Mouse (Mus musculus): ENCODE results near the gene Tor4a.

Tor4a gene

DNA sequence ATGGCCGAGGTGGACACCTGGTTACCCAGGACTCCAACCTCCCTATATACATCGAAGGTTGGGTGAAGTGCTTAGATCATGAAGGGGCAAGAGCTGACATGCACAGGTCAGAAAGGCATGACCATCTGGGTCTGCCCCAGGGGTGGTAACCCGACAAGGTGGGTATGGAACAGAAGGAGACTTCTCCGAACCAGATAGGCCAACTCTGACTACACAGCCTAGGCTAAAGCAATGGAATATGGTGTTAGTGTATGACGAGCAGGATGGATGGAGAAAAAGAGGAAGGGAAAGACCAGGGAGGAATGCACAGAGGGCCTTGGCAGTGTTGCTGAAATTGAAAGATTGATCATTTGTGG, 10.1 kb downstream of the Tor4a start:
- no peak for DNase-seq (ENCODE audit: low spot score in 2 of 2)

DNA sequence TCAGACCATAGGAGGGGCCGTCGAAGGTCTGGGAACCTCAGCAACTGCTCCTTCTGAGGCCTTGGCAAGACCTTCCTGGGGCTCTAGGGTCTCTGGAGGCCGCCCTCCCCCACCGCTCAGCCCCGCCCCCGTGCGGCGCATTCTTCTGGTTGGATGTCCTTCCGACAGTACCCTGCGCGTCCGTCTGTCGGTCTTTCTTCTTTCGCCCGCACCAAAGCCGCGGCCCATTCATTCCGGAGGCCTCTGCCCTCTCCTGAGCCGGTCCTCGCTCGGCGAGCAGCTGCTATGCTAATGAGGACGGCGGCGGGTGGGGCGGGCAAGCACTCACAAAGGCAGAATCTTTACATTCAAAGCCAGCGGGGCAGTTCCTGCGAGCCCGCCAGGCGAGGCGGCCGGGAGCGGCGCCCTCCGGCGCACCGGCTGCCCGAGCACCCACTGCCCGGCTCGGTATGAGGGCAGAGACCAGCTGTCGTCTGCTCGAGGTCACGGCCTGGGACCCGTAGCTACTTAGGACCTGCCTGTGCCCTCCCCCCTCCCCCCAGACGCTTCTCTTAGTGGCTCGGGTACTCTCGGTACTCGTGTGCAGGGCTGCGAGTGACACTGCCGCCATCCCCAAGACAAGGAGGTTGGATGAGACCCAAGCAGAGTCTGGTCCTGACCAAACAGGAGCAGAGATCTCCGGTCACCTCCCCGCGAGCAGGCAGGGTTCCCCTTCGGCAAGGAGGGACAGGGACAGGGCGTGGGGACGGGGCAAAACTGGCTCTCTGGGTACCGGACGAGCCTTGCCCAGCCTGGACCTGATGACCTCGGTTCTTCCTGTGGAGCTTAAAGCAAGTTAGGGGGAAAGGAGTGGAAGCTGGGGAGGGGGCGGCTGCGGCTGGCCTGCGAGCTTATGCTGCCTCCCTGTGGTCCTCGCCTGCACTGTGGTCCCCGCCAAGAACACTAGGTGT, 10.8 kb downstream of the Tor4a start:
- peak in 1 of 2 experiments; percentile 55 for DNase-seq (ENCODE audit: low spot score in 2 of 2)

DNA sequence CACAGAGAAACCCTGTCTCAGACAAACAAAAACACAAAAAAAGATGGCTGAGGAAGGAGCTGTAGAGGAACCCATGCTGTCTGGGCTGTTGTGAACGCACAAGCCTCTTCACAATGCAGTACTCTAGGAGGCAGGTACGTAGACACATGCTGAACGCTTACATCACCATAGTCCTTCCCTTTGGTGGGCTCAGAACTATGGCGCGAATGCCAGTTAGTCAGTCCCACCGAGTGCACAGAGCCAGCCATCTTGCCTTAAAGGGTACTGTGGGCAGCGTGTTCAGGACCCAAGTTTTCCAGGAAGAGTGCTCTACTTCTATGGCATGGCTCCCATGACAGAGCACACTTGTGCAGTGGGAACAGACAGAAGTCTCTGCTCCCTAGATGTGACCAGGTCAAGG, 12.2 kb downstream of the Tor4a start:
- no peak for DNase-seq (ENCODE audit: low spot score in 2 of 2)

DNA sequence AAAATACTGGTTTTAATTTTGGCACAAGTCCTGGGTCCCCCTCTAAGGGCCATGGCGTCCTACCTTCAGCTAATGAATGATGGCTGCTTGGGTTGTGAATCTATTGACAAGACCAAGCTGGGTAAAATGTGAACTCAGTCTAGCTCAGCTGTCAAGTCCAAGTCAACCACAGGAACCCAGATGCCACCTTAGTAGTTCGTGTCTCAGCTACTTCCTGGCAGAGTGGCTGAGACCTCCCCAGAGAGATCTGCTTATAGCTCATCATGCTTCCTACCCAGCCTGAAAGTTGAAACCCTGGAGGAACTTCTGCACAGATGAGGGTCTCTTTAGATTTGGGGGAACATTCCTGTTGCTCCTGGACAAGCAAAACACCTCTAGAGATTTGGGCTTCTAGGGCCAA, 13.3 kb downstream of the Tor4a start:
- no peak for DNase-seq (ENCODE audit: low spot score in 2 of 2)

DNA sequence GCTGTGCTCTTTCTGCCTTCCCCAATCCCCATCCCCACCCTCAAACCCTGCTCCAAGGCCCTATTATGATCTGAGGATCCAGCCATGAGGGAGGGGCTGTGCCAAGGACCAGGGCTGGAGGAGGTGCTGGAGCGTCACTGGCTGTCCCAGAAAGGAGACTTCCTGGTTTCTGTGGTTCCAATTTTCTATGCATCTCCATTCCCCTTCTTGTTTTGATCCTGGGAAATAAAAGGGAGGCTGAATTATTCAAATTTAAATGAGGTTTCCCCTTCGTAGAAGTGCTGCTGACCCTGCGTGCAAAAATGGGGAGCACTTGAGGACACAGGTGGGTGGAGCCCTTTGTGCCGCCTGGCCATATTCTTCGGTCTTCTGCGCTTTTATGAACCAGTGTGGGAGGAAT, 14.0 kb downstream of the Tor4a start:
- no peak for DNase-seq (ENCODE audit: low spot score in 2 of 2)

DNA sequence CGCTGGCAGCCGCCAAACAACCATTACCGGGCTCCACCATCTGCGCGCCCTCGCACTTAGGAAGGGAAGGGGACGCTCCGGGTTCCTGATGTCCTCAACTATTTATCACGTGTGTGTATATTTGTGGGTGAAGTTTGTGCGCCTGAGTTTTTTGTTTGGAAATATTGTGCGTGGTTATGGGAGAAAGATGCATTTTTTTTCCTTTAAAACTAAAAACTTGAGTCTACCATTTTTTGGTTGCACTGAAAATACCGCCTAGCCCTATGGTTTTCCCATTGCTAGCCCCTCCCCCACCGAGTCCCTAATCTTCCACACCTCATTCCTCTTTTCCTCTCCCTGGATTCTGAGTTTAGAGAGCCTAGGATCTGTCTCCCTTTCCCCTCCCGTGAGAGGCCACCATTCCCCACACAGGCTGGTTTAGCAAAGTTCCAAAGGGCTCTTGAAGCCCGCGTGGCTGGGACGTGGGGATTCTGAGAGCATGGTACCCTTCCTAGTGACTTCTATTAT, 14.7 kb downstream of the Tor4a start:
- no peak for DNase-seq (ENCODE audit: low spot score in 2 of 2)

DNA sequence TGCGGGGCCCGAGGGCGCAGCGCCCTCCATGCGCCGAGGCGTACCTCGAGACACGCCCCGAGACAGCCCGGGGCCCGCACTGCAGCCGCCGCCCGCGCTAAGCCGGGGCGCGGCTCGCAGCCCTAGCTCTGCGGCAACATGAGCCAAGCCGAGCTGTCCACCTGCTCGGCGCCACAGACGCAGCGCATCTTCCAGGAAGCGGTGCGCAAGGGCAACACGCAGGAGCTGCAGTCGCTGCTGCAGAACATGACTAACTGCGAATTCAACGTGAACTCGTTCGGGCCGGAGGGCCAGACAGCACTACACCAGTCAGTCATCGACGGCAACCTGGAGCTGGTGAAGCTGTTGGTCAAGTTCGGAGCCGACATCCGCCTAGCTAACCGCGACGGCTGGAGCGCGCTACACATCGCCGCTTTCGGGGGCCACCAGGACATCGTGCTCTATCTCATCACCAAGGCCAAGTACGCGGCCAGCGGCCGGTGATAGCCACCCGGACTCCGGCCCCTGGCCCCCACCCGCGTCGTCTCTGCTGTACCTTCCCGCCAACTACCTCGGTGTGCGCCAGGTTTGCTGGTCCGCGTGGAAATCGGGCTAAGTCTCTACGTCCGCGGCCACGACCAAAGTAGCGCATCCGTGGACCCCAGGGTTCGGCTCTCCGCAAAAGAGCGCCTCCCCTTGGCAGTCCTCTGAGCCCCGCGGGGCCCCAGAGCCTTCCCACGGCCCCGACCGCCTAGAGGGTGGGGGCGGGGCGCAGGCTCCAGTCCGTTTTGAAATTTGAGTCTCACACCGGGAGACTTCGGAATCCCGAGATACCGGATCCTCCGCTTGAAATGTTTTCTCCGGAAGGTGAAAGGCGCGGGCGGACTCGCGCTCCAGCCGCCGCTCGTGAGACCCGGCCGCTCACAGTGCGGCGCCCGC, 15.5 kb downstream of the Tor4a start:
- DNase-seq (ENCODE audit: low spot score in 2 of 2): peak in 1 of 2 experiments; percentile 49

DNA sequence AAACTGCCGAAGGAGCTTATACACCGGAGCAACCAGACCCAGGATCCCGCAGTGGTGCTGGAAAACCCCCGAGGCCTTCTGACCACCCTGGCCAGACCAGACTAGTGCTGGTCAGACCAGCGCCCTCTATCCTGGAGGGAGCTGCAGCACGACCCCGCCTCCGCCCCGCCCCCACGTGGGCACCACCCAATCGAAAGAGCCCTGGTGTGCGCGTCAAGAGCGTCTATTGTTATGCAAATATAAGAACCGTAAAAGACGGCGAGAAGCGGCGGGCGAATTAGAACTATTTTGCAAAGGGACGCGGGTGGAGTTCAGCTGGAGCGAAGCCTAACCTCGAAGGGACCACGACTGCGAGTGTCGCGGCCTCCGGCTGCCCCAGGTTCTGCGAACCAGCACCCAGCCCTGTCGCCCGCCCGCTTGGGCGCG, 16.2 kb downstream of the Tor4a start, which contains the start of gene Nrarp:
TSS of gene Nrarp (plus strand) at position 281 of the 426 bp plus-strand sequence.
- DNase-seq (ENCODE audit: low spot score in 2 of 2): peak; percentile 81 to 89

DNA sequence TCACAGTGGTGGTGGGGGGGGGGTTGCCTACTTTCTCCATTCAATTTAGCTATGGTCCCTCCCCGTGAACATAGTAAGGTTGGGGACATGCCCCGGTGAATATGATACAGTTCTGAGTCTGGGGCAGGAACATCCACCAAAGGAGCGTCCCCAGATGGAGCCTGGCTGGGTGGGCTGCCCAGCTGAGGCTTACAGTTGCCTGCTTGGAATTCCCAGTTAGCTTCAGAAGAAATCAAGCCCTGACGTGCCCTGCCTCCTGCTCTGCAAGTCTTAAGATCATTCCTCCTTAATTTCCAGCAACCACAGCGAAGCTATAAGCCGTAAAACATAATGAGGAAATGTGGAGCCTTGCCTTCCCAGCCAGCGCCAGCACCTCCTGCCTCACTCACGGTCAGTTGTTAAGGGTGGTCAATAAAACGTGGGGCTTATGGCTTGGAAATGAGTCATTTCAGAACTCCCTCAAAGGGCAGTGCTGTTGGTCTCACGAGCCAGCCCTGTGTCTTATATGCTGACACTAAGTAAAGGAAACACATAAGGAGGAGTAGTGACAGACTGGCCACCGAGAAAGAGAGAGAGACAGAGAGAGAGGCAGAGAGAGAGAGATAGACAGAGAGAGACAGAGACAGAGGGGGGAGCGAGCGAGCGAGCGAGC, 17.0 kb downstream of the Tor4a start:
- DNase-seq (ENCODE audit: low spot score in 2 of 2): no peak

DNA sequence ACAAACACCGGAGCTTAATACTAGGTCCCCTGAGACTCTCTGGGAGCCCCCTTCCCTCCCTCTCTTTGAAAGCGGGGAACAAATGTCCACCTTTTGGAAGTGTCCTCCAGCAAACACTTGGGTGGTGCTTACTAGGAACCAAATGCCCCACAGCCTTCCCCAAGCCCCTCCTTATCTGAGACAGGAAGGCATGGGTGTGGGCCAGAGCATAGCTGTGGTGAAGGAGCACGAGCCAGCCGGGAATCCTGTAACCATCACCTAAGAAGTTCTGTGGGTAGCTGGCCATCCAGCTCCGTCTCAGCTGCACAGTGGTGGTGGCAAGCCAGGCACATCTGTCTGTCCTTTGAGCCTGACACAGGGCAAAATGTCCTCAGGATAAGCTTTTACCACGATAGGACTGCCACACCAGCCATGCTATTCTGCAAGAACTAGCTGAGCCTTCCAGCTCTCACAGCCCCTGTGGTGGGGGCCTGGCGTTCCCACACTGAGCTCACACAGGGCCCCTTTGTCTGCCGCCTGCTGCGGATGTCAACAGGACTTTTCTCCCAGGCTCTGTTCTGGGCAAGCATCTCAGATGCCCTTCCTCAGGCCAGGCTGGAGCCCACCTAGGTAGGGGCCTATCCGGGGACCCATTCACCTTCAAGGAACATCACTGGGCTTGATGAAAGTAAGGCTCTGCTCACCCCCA, 18.3 kb downstream of the Tor4a start:
- no peak for DNase-seq (ENCODE audit: low spot score in 2 of 2)

DNA sequence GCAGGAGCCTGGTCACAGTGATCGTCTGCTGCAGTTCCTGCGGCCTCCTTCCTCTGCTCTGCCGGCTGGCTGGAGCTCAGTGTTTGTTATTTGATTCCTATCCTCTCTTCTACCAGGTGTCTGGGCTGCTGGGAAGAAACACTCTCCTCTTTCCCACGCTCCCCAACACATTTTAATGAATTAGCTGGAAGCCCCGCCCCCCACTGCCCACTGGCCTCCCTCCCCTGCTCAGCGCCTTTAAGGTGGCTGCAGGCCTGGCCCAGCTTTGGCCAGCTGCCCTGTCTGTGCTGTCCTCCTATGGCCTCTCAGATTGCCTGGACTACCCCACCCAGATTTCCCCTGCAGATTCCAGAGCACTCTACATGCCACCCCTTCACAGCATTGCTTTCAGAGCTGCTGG, 19.0 kb downstream of the Tor4a start:
- DNase-seq (ENCODE audit: low spot score in 2 of 2): no peak

DNA sequence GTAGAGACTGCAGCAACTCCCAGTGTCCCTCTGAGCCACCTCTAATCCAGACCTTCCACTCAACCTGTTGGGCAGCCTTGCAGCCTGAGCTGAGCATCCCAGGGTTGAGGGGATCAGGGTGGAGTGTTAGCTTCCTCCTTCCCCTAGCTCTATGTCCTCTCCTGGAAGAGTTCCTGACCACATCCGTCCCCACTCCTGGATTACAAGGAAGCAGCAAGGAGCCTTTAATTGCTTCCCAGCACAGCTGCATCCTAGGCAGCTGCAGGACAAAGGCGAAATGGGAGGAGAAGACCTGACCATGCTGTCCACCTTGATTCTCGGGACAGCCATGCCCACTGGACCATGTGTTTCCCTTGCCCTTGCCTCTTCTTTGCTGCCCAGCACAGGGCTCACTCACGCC, 19.6 kb downstream of the Tor4a start:
- DNase-seq (ENCODE audit: low spot score in 2 of 2): no peak

DNA sequence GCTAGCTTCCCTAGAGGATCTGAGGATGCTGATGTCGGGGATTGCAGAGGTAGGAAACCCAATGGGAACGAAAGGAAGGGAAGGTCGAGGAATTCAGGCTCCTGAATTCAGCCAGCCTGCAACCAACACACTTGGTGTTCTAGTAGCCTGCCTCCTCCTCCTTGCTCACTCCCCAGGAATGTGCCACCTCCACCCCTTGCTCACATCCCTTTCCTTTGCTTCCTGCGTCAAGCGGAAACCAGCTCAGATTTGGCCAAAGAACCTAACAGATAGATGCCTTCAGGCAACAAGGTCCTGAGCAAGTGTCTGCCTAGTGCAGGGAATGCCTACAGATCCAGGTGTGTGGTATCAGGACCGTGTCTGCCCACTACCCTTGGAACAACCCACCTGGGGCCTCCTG, 20.1 kb downstream of the Tor4a start:
- DNase-seq (ENCODE audit: low spot score in 2 of 2): no peak

DNA sequence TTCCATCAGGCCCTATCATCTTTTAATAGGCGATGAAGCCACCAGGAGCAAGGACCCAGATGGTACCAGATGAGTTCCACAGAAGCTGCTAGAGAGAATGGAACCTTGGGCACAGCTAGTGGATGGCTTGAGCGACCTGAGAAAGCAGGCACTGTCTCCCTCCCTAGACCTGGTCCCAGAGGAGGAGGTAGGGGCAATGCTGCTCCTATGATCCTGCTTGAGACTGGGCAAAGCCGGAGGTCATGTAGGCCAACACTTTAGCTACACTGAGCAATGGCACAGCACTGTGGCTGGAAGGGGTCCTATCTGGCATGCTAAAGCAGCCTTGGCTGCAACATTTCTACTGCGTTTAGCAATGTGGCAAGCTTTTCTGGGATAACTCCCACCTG, 21.0 kb downstream of the Tor4a start:
- DNase-seq (ENCODE audit: low spot score in 2 of 2): no peak

DNA sequence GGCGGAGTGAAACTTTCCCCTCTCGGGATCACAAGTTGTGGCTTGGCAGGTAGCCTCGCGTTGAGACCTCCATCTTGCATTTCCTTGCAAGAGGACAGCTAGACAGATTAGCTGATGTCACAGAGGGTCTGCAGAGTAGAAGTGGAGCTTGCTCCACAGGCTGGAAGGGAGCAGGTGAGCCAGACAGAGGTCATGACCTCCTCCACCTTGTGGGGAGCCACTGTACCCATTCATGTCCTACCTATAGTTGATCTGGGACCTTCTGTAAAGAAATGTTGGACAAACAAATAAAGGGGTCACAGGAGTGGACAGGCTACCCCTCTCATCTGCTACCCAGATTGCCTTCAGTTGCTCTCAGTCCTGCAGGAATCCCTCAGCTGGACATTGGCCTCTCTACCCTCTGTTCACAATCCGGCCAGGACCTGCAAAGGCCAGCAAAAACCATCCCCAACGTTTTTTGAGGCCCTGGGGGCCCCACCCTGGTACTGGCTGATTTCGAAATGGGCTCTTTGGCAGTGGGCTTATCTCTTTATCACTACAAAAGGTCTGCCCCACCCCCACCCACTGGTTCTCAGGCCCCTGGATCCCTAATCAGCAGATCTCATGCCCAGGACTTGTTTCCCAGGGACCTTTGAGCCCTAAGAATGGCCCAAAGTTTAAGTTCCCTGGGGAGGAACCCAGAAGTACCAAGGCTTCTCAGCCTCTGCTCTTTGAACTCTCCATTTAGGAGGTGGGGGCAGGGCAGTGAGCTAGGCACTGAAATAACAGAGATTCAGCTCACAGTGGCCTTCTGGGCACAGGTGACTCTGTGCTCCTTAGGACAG, 21.6 kb downstream of the Tor4a start:
- no peak for DNase-seq (ENCODE audit: low spot score in 2 of 2)

DNA sequence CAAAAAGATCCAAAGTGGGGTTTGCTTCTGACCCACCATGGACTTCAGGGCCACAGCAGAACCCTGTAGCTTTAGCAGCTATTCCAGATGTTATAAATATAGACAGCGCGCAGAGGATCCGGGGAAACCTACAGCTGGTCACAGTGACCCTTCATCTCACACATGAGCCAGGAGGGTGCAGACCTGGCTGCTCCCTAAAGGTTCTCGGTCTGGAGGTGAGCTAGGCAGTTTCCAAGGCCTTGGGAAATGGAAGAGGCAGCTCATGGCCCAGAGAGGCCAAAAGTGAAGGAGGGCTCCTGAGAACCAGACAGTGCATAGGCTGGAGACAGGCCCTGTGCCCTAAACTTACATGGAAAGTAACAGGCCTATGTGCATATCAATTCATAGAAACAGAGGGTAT, 22.9 kb downstream of the Tor4a start:
- DNase-seq (ENCODE audit: low spot score in 2 of 2): no peak

DNA sequence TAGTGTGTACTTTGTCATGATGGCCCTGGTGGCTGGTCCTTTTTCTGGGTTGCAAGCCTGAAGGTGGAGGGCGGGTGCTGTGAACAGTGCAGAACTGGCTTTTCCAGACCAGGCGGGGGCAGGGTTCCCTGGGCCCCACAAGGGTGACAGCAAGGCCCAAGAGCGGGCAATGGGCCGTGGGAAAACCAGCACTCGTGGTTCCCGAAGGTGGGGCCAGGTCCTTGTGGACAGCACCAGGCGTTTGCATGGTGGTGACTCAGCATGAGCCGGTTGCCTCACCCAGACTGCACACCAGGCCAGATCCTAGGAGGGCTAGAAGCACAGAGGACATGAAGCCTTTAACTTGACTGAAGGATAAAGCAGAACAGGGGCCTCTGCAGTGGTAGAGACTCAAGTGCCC, 24.1 kb downstream of the Tor4a start:
- DNase-seq (ENCODE audit: low spot score in 2 of 2): no peak

DNA sequence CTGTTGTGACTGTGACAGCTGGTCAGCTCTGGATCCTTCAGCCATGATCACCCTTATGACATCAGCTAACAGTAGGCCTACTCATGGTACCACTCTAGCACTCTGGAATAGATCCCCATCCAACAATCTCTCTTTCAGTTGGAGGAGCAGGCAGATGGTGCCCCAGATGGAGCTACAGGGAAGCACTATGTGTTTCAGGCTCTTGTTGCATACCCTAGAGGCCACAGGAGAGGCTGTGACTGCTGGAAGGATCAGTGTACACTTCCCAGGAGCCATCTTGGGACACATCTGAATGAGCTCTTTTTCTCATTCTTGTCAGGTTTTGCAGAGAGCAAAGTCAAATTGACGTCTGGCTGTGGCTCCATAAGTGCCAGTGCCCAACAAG, 24.9 kb downstream of the Tor4a start:
- no peak for DNase-seq (ENCODE audit: low spot score in 2 of 2)

DNA sequence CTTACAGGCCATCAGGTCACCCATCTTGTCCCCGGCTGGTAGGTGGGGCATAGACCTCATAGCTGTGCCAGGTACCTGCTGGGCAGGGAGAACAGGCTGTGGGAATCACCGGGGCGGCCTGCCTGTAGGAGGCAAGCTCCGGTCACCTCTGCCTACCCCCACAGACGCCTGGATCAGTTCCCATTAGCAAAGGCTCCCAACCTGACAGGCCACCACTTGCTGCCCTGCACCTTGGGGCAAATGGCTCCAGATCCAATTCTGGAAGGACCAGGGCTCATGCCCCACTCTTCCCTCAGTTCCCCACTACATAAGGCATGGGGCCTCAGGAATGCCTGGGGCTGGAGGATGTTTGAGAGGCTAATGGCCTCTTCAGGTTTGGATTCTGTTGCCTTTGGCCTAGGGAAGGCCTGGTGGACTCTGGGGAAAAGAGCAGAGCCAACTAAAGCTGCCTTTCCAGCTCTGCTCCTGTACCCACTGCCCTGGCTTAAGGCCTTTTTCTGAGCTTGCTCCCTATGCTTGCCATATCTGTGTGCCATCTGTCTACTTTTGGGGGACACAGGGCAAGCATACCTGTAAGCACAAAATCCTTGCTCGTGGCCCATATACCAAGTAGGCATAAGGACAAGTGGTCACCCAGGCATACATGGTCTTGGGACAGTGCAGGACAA, 25.5 kb downstream of the Tor4a start:
- DNase-seq (ENCODE audit: low spot score in 2 of 2): no peak
